In genomic region chr3:85703141-85703882, GRCm38 (mm10) we compare ENCODE assay signal across 11 mouse cellular contexts.
DNase-seq lines count a peak whose midpoint lies in the region; ATAC-seq lines count a peak whose summit lies in the region.
"Had no signal": no experiment of that assay in that cellular context is flagged by ENCODE, and none has a peak within 500 bp of the region (broad histone marks: within the 10 kb centered on the region; RNA-seq: fewer than 3 reads in every experiment).

No protein-coding gene starts in this region.

- H3K9ac ChIP-seq in heart, embryonic 16.5 days (ENCODE audit: low read length): no peak overlapping the region
- no peak overlapping the region for H3K9ac ChIP-seq in midbrain, embryonic 15.5 days
- H3K9ac ChIP-seq in midbrain, embryonic 13.5 days (replicated peaks): no peak overlapping the region
- no peak overlapping the region for H3K9ac ChIP-seq in stomach, embryonic 16.5 days (ENCODE audit: low read length)
- H3K9ac ChIP-seq: embryonic facial prominence, embryonic 15.5 days; liver, postnatal 0 days; neural tube, embryonic 12.5 days had no signal

- no peaks in the 10 kb centered on the region for H3K9me3 ChIP-seq in heart, embryonic 16.5 days (replicated peaks; ENCODE audit: control insufficient read depth, low read length)
- H3K9me3 ChIP-seq in midbrain, embryonic 15.5 days: no peaks in the 10 kb centered on the region
- no peaks in the 10 kb centered on the region for H3K9me3 ChIP-seq in midbrain, embryonic 13.5 days
- H3K9me3 ChIP-seq in stomach, embryonic 16.5 days (replicated peaks; ENCODE audit: control insufficient read depth, low read length): no peaks in the 10 kb centered on the region
- H3K9me3 ChIP-seq: embryonic facial prominence, embryonic 15.5 days; neural tube, embryonic 12.5 days had no signal

- DNase-seq in heart, adult 8-10 months (ENCODE audit: low spot score): no peak
- DNase-seq in cerebellum, adult 9-10 months: peak; percentile 60
- DNase-seq in kidney, adult 11 months: no peak
- DNase-seq: kidney, postnatal 36 days; liver, postnatal 0 days had no signal

- 46% methylated on average over 6 of the region's 6 CpGs for WGBS in heart, embryonic 16.5 days
- WGBS in midbrain, embryonic 15.5 days: 46% methylated on average over 6 of the region's 6 CpGs
- 45% methylated on average over 6 of the region's 6 CpGs for WGBS in midbrain, embryonic 13.5 days
- WGBS in stomach, embryonic 16.5 days: 44% methylated on average over 6 of the region's 6 CpGs

- no peaks in the 10 kb centered on the region for H3K36me3 ChIP-seq in heart, embryonic 16.5 days (ENCODE audit: control insufficient read depth, insufficient read depth)
- no peaks in the 10 kb centered on the region for H3K36me3 ChIP-seq in midbrain, embryonic 15.5 days (replicated peaks)
- H3K36me3 ChIP-seq in midbrain, embryonic 13.5 days: no peaks in the 10 kb centered on the region
- H3K36me3 ChIP-seq in stomach, embryonic 16.5 days (ENCODE audit: control insufficient read depth, insufficient read depth, low read length): no peaks in the 10 kb centered on the region
- H3K36me3 ChIP-seq: embryonic facial prominence, embryonic 15.5 days; neural tube, embryonic 12.5 days had no signal

- no peak; the same call in 1 of the 2 replicates for ATAC-seq in heart, embryonic 16.5 days (replicated peaks; ENCODE audit: extremely low read depth, insufficient read depth, low FRiP score)
- 0 out of 2 replicates have a peak, but pooled peaks have one; percentile 33 for ATAC-seq in midbrain, embryonic 15.5 days (replicated peaks)
- no peak for ATAC-seq in midbrain, embryonic 13.5 days
- ATAC-seq in stomach, embryonic 16.5 days (ENCODE audit: insufficient read depth, low FRiP score): peak; percentile 83; the same call in 1 of the 2 replicates
- ATAC-seq: liver, postnatal 0 days had no signal

- peaks cover 8% of the 10 kb centered on the region for H3K4me1 ChIP-seq in heart, embryonic 16.5 days (ENCODE audit: control insufficient read depth, insufficient read depth, low read length)
- H3K4me1 ChIP-seq in midbrain, embryonic 15.5 days: 0 out of 2 replicates have a peak, but pooled peaks cover 5% of the 10 kb centered on the region
- H3K4me1 ChIP-seq in midbrain, embryonic 13.5 days (replicated peaks): no peaks in the 10 kb centered on the region
- 0 out of 2 replicates have a peak, but pooled peaks cover 3% of the 10 kb centered on the region for H3K4me1 ChIP-seq in stomach, embryonic 16.5 days (ENCODE audit: control insufficient read depth, insufficient read depth, low read length)
- H3K4me1 ChIP-seq: embryonic facial prominence, embryonic 15.5 days; neural tube, embryonic 12.5 days had no signal

- no peak overlapping the region for H3K4me2 ChIP-seq in heart, embryonic 16.5 days (ENCODE audit: low read depth, low read length)
- no peak overlapping the region for H3K4me2 ChIP-seq in midbrain, embryonic 15.5 days
- H3K4me2 ChIP-seq in midbrain, embryonic 13.5 days (replicated peaks): no peak overlapping the region
- H3K4me2 ChIP-seq in stomach, embryonic 16.5 days (ENCODE audit: low read depth, low read length): no peak overlapping the region
- H3K4me2 ChIP-seq: embryonic facial prominence, embryonic 15.5 days; neural tube, embryonic 12.5 days had no signal

- no peak overlapping the region for H3K4me3 ChIP-seq in heart, embryonic 16.5 days (ENCODE audit: low read length)
- H3K4me3 ChIP-seq in midbrain, embryonic 15.5 days: no peak overlapping the region
- H3K4me3 ChIP-seq in midbrain, embryonic 13.5 days (replicated peaks): no peak overlapping the region
- no peak overlapping the region for H3K4me3 ChIP-seq in stomach, embryonic 16.5 days (replicated peaks; ENCODE audit: low read length)
- H3K4me3 ChIP-seq: embryonic facial prominence, embryonic 15.5 days; neural tube, embryonic 12.5 days had no signal

- no peaks in the 10 kb centered on the region for H3K27me3 ChIP-seq in heart, embryonic 16.5 days (ENCODE audit: control insufficient read depth, insufficient read depth, low read length)
- H3K27me3 ChIP-seq in midbrain, embryonic 15.5 days (replicated peaks): no peaks in the 10 kb centered on the region
- no peaks in the 10 kb centered on the region for H3K27me3 ChIP-seq in midbrain, embryonic 13.5 days
- H3K27me3 ChIP-seq in stomach, embryonic 16.5 days (ENCODE audit: control insufficient read depth, insufficient read depth, low read length): no peaks in the 10 kb centered on the region
- H3K27me3 ChIP-seq: embryonic facial prominence, embryonic 15.5 days; neural tube, embryonic 12.5 days had no signal

- peak overlapping the region; percentile 33; the same call in 1 of the 2 replicates for H3K27ac ChIP-seq in heart, embryonic 16.5 days (ENCODE audit: low read length)
- no peak overlapping the region for H3K27ac ChIP-seq in midbrain, embryonic 15.5 days
- no peak overlapping the region for H3K27ac ChIP-seq in midbrain, embryonic 13.5 days
- H3K27ac ChIP-seq in stomach, embryonic 16.5 days (ENCODE audit: low read length): no peak overlapping the region; the same call in 1 of the 2 replicates
- H3K27ac ChIP-seq: embryonic facial prominence, embryonic 15.5 days; neural tube, embryonic 12.5 days had no signal

Comparison
In these comparisons a context has a peak if more than half of its experiments do, and no peak if none do; other contexts are left out.
1. ATAC-seq: peak in midbrain, embryonic 15.5 days (single experiment) and stomach, embryonic 16.5 days (single experiment); none in heart, embryonic 16.5 days (single experiment) and midbrain, embryonic 13.5 days (single experiment).